Mouse (Mus musculus) heart, adult 18-20 months (tissue): Measurements from ENCODE around the gene BC053393. TPM values are rescaled to one million over a fixed set of nuclear protein-coding genes. Genes with fewer than 3 reads are reported as not detected.
"Not testable (repeated sequence)": the region's sequence is repeated elsewhere in the genome, so short reads cannot be mapped to it uniquely, and the experiment has no call there.

Experiments used
- DNase-seq, 2 experiments: peaks; one replicate each; pipeline ENCODE4 v3.0.0; 2021 to 2022; ENCODE audit warnings: mixed read lengths in 1 of 2
- long read RNA-seq, 2 experiments: library from polyadenylated mRNA; stranded (forward); transcript quantifications; one replicate each; pipeline ENCODE4 v2.0.0; 2021
- total RNA-seq, 2 experiments: library from RNA; stranded (reverse); gene quantifications; 2 replicates each; pipeline ENCODE4 v1.2.3; 2021

The BC053393 gene
- not detected for total RNA-seq
- long read RNA-seq, experiment 1: 0 reads
- long read RNA-seq, experiment 2: 0 reads

- no peak for DNase-seq
Measured at GRCm38 (mm10) chr11:46571327-46571726, at the start of gene BC053393. BC053393 (plus strand) TSS chr11:46571536.

DNA sequence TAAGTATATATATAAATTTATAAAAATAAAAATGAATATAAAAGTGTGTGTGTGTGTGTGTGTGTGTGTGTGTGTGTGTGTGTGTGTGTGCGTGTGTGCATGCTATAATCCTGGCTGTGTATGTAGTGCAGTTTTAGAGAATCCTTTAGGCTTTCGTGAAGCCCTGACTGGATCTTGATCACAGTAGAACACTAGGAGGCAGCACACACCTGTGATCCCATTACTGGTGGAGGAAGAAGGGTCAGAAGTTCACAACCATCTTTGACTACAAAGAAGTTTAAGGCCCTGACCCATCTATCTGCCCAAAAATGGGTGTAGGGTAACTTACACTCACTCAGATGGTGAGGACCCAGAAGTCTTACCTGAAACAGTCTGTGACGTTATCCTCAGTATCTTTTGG is 48.6 kb upstream of the BC053393 start:
- DNase-seq: no peak

DNA sequence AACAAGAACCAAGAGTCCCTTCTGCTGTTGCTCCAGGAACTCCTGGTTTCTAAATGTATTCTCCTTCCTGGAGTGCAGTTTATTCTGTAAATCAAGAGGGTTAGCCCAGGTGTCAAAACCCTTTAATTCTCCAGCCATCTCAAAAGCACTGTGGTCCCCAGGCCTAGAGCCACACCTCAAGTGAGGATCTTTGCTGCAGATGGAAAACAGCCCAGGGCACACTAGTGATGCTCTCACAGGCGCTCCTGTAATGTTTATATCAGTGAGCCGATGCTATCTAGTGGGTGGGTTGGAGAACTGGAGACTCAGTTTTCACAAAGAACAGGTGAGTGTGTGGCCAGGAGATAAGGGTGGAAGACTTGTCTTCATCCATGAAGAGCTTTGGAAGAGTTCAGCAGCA is 47.4 kb upstream of the BC053393 start, which contains the start of gene Gm12169:
Gene Gm12169 (plus strand): TSS at position 301 of the 400 bp plus-strand sequence.
- DNase-seq: no peak

GRCm38 (mm10) chr11:46530149-46530548 is 41.2 kb upstream of the BC053393 start:
- no peak for DNase-seq

DNA sequence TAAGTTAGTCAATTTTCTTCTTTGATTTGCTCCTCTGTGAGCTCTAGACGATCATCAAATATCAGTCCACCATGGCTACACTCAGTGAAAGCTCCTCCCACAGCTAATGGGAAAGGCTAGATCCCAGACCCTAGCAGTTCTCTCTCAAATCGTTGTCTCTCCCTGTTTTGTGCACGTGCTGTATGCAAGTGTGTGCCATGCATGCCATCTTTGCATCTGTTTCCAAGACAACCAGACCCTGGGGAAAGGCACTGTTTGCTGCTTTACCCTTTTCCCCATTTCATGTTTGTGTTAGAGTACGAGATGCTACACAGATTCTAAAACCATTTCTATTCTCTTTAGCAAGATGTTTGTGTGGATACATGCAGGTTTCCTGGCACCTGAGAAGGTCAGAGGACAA is 34.4 kb upstream of the BC053393 start:
- DNase-seq: no peak

GRCm38 (mm10) chr11:46543530-46543929 is 27.8 kb upstream of the BC053393 start:
- no peak for DNase-seq

GRCm38 (mm10) chr11:46549721-46550120 is 21.6 kb upstream of the BC053393 start:
- DNase-seq: no peak

- no peak for DNase-seq
Measured at GRCm38 (mm10) chr11:46552741-46553140, 18.6 kb upstream of the BC053393 start.

DNA sequence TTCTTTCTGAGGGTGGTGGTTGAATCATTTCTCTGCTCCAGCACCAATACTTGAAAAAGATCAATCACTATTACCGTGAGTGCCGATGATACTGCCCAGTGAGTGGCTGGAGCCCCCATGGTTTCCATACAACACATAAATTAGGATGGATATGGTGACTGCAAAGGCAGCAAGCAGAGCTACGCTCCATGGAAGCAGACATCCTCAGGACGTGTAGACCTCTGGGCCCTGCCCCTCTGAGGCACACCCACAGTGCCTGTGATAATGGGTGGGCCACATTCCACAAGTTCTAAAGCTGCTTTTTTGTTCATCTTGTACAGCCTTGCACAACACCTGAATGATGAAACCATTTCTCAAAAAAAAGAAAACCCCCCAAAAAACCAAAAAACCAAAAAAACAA is 10.2 kb upstream of the BC053393 start:
- DNase-seq: no peak

- peak; percentile 28 to 42 for DNase-seq
Measured at GRCm38 (mm10) chr11:46564671-46565070, 6.7 kb upstream of the BC053393 start.

- no peak for DNase-seq
Measured at GRCm38 (mm10) chr11:46565967-46566366, 5.4 kb upstream of the BC053393 start.

- no peak for DNase-seq
Measured at GRCm38 (mm10) chr11:46569107-46569506, 2.2 kb upstream of the BC053393 start.

DNA sequence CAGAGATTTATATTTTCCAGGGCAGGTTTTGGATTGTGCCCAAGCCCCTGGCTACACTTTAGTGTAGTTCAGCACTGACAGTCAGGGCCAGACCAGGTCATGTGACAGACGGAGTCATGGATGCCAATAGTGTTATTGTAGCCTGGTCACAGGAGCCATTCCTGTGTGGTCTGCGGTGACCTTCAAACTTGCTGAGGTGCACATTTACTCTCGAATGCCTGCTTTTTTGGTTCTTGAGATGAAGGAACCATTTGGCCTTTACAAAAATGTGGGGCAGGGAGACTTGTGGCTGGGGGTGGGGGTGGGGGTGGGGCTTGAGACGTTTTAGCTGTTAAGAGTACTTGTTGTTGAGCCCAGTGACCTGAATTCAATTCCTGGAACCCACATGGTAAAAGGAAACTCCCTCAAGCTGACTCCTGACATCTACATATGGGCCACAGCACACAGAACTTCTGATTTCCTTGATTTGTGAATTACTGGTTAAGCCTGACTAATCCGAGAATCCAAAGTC is 7.5 kb downstream of the BC053393 start:
- peak in 1 of 2 experiments; percentile 2 for DNase-seq

- no peak for DNase-seq
Measured at GRCm38 (mm10) chr11:46580428-46580827, 9.1 kb downstream of the BC053393 start.

DNA sequence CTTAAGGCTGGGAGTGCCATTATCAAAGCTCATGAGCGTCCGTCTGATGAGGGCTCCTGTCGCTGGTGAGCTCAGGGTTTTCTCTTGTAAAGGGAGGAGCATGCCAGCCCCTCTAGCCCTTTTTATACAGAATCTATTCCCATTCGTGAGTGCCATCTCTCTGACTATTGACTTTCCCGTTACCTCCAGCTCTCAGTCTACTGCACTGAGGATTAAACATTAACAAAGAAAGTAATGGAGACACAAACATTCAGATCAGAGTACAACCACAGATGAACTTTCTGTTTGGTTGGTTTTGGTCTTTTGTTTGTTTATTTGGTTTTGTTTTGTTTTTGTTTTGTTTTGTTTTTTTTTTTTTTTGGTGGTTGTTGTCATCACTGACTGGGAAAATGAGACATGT is 11.4 kb downstream of the BC053393 start:
- DNase-seq: no peak

DNA sequence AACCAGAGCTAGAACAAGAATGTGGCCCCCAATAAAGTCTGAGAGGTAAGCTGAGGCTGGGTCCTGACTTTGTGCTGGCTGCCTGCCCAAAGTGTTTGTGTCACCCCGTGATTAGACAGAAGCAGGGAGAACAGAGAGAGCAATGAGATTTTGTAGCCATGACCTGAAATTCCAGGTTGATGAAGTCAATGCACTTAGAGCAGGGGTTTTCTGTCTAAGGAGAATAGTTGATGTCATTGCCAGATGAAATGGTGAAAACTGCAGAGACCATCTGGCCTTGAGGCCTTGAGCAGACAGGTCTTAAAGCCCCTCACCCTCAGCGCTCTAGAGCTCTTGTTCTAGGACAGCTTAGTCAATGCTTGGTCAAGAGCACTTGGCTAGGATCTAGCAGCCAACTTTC is 21.1 kb downstream of the BC053393 start:
- no peak for DNase-seq

GRCm38 (mm10) chr11:46619929-46620328 is 48.6 kb downstream of the BC053393 start:
- no peak for DNase-seq

DNA sequence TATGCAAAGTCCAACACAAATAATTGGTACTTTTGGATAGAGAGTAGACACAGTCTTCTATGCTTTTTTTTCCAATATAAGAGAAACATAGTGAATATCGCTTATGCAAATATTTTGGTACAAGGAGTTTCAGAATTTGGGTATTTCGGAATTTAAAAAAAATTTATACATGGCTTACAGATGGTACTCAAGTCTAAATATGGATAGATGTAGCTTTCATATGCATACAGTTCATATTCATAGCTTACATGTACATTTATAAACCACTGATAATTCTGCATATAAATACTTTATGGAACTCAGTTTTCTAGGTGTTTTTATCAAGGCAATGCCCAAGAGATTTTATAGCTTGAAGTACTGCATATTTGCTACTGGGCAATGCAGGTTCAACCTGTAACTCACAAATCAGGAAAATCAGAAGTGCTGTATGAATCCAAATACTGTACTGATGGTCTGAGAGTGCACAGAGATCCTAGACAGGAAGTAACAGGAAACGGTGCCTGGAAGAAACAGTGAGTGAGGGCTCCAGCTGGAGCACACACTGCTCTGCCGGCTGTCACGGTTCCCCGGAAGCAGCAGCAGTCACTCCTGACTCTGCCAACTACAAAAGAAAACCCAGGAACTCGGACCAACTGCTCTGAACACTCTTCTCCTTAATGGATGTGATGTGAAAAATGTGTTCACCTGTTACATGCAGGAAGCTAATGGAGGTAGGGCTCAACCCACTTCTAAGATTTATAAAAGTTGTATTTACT is 49.3 kb downstream of the BC053393 start:
- no peak for DNase-seq

DNA sequence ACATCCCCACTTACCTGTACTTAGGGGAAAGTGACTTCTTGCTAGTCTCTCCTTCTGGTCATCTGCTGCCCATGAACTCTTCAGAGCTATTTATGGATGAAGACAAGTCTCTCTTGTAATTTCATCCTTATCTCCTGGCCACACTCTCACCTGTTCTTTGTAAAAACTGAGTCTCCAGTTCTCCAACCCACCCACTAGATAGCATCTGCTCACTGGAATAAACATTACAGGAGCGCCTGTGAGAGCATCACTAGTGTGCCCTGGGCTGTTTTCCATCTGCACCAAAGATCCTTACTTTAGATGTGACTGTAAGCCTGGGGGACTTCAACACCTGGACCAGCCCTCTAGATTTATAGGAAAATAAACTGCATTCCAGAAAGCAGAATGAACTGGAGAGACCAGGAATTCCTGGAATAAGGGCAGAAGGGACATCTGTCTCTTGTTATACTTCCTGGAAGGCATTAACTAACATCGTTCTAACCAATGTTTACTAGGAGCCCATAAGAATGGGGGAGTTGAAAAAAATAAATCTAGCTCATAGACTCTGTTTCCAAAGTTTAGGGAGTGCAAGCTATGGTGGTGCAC is 58.0 kb downstream of the BC053393 start, which contains the start of gene Dppa1:
Gene Dppa1 (minus strand): TSS at position 51 of the 585 bp plus-strand sequence.
- DNase-seq: no peak

DNA sequence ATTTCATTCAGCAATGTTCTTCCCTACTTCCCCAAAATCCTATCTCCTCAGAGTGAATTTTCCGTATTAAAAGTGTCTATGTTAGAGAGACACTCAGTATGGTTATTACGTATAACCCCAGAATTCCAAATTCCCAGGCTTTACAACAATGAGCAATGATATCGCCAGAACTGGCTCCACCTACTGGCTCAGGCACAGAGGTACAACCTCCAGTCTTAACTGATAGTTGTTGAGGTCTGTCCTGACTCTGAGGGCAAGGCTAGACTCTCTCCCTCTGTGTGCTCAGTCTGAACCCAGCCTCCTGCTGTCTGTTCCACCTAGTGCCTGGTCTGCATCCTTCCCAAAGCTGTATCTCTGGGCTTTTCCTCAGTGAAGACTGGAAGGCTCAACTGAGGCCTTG is 60.3 kb downstream of the BC053393 start:
- peak in 1 of 2 experiments; percentile 34 for DNase-seq

DNA sequence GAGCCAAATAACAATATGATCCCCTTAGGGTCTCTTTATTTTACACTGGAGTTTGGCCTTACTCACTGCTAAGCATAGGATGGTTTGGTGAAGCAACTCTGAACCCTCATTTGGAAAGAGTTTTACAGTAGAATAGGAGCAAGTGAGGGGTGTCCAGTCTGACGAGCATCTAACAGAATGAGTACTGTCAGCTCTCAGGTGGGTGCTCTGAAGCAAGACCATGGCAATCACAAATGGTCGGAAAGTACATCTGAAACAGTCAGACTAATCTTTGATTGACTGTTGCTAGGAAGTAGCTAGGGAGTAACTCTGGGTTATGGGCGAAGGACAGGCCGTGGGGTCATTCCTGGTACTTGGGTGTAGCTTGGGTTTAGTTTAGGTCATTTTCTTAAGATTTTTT is 64.2 kb downstream of the BC053393 start:
- not testable (repeated sequence) for DNase-seq

DNA sequence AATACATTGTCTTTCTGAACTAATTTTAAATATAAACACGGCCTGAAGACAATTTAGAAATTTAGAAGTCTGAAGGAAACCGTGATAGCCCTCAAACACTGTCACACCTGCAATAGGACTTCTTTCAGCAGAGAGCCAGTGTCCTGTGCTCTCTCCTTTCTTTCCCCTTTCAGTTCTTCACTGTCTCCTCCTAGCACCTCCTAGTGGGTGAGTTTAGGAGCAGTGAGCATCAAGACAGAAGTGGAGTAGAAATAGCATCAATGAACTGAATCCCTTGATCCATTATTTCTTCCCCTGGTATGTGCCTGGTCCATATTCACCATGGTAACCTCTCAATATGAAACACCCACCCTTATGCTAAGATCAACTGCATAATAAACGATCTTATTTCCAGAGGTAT is 65.2 kb downstream of the BC053393 start:
- no peak for DNase-seq
